Mouse (Mus musculus) inflammation-experienced regulatory T-cells, adult 6 months (primary cell): ENCODE results near the gene Plcxd2. TPM values are rescaled to one million over a fixed set of nuclear protein-coding genes. Genes with fewer than 3 reads are reported as not detected.

Experiments used
- ATAC-seq: one replicate; pipeline ENCODE4 v1.8.0; 2017
- polyA plus RNA-seq, 3 experiments: library from polyadenylated mRNA; unstranded; fragments of 100-300 nt; shearing (Covaris generic); gene quantifications; one replicate each; pipeline ENCODE4 v1.2.1; 2017

The Plcxd2 gene
- polyA plus RNA-seq, 3 experiments from 2014 or later = 2.6 to 6.1 (median 5.4) TPM

GRCm38 (mm10) chr16:45935956-45936483 lies 74.0 kb downstream of the Plcxd2 start:
- no peak for ATAC-seq

GRCm38 (mm10) chr16:45934721-45935407 lies 75.2 kb downstream of the Plcxd2 start:
- ATAC-seq = no peak

GRCm38 (mm10) chr16:45930308-45930707 lies 79.7 kb downstream of the Plcxd2 start:
- no peak for ATAC-seq

- no peak for ATAC-seq
These were observed 81.9 kb downstream of the Plcxd2 start for GRCm38 (mm10) chr16:45928090-45928489.

- no peak for ATAC-seq
These were observed 82.4 kb downstream of the Plcxd2 start for GRCm38 (mm10) chr16:45927601-45928000.

GRCm38 (mm10) chr16:45926875-45927274 lies 83.1 kb downstream of the Plcxd2 start:
- no peak for ATAC-seq

GRCm38 (mm10) chr16:45923731-45924424 lies 86.1 kb downstream of the Plcxd2 start:
- ATAC-seq = no peak

GRCm38 (mm10) chr16:45922546-45923229 lies 87.3 kb downstream of the Plcxd2 start:
- no peak for ATAC-seq

GRCm38 (mm10) chr16:45919572-45919971 lies 90.4 kb downstream of the Plcxd2 start:
- ATAC-seq = no peak

Other genes starting within 250 kb of the Plcxd2 start
- gene Phldb2, start 56.6 kb downstream of the Plcxd2 start, polyA plus RNA-seq = under 1 TPM in 1 of 3 experiments, not detected in 2; 0.15 TPM
- gene Cd96, start 110.0 kb upstream of the Plcxd2 start, polyA plus RNA-seq = 100 to 1,000 TPM; 155 to 199 (median 182) TPM
- 10 to 100 TPM in 2 of 3 experiments, 1 to 10 TPM in 1; 4.2 to 30.6 (median 13.3) TPM for gene Gm4737, start 144.9 kb upstream of the Plcxd2 start, polyA plus RNA-seq